Mouse (Mus musculus): ENCODE data around the gene Ifna5. TPM values are rescaled to one million over a fixed set of nuclear protein-coding genes. Genes with fewer than 3 reads are reported as not detected.
"Not testable (repeated sequence)": the region's sequence is repeated elsewhere in the genome, so short reads cannot be mapped to it uniquely, and the experiment has no call there.

Ifna5 gene
- not detected in 2 replicates for polyA plus RNA-seq (2015; fragmentation: Nextera tagmentation; extraction: Ambion mirVana)

DNA sequence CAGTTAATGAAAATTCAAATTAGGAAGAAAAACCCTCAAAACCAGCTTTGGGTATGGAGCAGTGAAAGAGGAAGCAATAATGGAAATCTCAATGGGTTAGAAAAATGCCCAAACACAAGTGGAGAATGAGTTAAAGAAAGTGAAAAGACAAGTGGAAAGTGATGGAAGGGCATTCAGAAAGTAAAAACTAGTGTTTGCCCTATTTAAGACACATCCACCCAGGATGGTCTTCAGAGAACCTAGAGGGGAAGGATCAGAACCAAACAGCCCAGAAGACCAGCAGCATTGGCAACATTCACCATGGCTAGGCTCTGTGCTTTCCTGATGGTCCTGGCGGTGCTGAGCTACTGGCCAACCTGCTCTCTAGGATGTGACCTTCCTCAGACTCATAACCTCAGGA lies at the start of gene Ifna5:
TSS of gene Ifna5 (plus strand) at position 301 of the 400 bp plus-strand sequence.
- H3K4me2 ChIP-seq; H3K4me1 ChIP-seq; H3K36me3 ChIP-seq (replicated peaks); H3K27ac ChIP-seq; ATAC-seq (replicated peaks); H3K9me3 ChIP-seq; H3K4me3 ChIP-seq; H3K9ac ChIP-seq; H3K27me3 ChIP-seq (replicated peaks): not testable (repeated sequence)
- 67% methylated on average over 1 of the region's 1 CpGs for WGBS

DNA sequence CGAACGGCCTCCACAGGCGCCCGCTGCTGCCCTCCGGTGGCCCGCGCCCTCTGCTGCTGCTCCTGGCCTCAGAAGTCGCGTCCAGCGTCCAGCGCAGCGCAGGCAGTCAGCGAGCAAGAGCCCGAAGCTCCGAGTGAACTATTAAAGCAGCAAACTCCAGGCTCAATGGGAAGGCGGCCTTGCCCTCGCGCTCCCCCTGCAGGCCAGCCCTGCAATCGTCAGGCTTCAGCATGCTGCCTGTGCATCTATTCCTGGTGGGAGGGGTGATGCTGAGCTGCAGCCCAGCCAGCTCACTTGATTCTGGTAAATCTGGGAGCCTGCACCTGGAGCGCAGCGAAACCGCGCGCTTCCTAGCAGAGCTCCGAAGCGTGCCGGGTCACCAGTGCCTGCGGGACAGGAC lies 46.9 kb upstream of the Ifna5 start, which contains the start of gene Gm13277:
TSS of gene Gm13277 (plus strand) at position 231 of the 400 bp plus-strand sequence.
- 0% methylated on average over 3 of the region's 28 CpGs for WGBS
- ATAC-seq (replicated peaks): not testable (repeated sequence)

DNA sequence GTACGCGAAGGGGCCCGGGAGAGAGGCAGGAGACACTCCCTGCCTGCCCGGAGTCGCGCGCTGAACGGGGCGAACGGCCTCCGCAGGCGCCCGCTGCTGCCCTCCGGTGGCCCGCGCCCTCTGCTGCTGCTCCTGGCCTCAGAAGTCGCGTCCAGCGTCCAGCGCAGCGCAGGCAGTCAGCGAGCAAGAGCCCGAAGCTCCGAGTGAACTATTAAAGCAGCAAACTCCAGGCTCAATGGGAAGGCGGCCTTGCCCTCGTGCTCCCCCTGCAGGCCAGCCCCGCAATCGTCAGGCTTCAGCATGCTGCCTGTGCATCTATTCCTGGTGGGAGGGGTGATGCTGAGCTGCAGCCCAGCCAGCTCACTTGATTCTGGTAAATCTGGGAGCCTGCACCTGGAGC lies 44.1 kb upstream of the Ifna5 start, which contains the start of gene Gm13278:
TSS of gene Gm13278 (plus strand) at position 301 of the 400 bp plus-strand sequence.
- H3K4me1 ChIP-seq; H3K27me3 ChIP-seq (replicated peaks); ATAC-seq (replicated peaks); H3K36me3 ChIP-seq (replicated peaks); H3K9ac ChIP-seq; H3K27ac ChIP-seq; H3K4me3 ChIP-seq; H3K9me3 ChIP-seq; H3K4me2 ChIP-seq: not testable (repeated sequence)
- WGBS: no CpG with 5 or more reads among the region's 28 CpGs

More for the DNA sequence above, 46.9 kb upstream of the Ifna5 start, which contains the start of gene Gm13277:
- H3K27ac ChIP-seq; H3K4me1 ChIP-seq; H3K9ac ChIP-seq; H3K9me3 ChIP-seq; H3K4me2 ChIP-seq; H3K36me3 ChIP-seq (replicated peaks); H3K4me3 ChIP-seq; H3K27me3 ChIP-seq (replicated peaks): not testable (repeated sequence)

DNA sequence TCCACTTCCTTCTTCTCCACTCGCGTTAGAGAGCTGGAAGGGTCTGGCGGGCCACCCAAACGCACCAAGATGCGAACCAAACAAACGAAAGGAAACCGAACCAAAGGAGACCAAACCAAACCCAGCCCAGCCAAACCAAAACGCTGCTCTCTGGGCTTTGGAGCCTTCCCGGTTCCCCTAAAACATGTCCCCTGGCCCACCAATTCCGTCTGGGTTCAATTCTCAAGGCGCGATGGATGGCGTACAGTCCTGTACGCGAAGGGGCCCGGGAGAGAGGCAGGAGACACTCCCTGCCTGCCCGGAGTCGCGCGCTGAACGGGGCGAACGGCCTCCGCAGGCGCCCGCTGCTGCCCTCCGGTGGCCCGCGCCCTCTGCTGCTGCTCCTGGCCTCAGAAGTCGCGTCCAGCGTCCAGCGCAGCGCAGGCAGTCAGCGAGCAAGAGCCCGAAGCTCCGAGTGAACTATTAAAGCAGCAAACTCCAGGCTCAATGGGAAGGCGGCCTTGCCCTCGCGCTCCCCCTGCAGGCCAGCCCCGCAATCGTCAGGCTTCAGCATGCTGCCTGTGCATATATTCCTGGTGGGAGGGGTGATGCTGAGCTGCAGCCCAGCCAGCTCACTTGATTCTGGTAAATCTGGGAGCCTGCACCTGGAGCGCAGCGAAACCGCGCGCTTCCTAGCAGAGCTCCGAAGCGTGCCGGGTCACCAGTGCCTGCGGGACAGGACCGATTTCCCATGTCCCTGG lies 41.2 kb upstream of the Ifna5 start, which contains the start of gene Gm13275:
TSS of gene Gm13275 (plus strand) at position 552 of the 740 bp plus-strand sequence.
- H3K27ac ChIP-seq; H3K9me3 ChIP-seq; ATAC-seq (replicated peaks); H3K9ac ChIP-seq; H3K36me3 ChIP-seq (replicated peaks); H3K27me3 ChIP-seq (replicated peaks); H3K4me3 ChIP-seq; H3K4me2 ChIP-seq; H3K4me1 ChIP-seq: not testable (repeated sequence)
- 1% methylated on average over 18 of the region's 52 CpGs for WGBS

DNA sequence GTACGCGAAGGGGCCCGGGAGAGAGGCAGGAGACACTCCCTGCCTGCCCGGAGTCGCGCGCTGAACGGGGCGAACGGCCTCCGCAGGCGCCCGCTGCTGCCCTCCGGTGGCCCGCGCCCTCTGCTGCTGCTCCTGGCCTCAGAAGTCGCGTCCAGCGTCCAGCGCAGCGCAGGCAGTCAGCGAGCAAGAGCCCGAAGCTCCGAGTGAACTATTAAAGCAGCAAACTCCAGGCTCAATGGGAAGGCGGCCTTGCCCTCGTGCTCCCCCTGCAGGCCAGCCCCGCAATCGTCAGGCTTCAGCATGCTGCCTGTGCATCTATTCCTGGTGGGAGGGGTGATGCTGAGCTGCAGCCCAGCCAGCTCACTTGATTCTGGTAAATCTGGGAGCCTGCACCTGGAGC lies 38.2 kb upstream of the Ifna5 start, which contains the start of gene Gm13279:
TSS of gene Gm13279 (plus strand) at position 301 of the 400 bp plus-strand sequence.
- not testable (repeated sequence) for H3K4me2 ChIP-seq; H3K9me3 ChIP-seq; H3K9ac ChIP-seq; ATAC-seq (replicated peaks); H3K27ac ChIP-seq; H3K4me1 ChIP-seq; H3K36me3 ChIP-seq (replicated peaks); H3K4me3 ChIP-seq; H3K27me3 ChIP-seq (replicated peaks)
- no CpG with 5 or more reads among the region's 28 CpGs for WGBS

DNA sequence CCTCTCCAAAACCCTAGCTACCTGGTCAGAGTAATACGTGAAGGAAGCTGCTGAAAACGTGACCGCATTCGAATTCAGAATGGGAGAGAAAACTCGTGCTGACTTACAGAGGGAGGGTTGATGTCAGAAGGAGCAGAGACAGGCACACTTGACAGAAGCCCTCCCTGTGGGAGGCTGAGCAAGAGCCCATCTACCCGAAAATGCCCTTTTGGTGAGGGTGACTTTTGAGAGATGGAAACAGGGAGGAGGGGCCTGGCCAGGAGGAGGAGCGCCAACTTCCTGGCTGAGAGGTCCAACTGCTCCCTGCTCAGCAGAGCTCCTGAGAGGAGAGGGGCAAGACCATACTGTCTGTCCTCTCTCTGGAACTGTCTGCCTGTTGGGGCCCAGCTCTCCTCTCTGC lies 36.0 kb upstream of the Ifna5 start, which contains the start of gene Gm13285:
TSS of gene Gm13285 (plus strand) at position 301 of the 400 bp plus-strand sequence.
- not testable (repeated sequence) for H3K9ac ChIP-seq; H3K36me3 ChIP-seq (replicated peaks); ATAC-seq (replicated peaks); H3K9me3 ChIP-seq; H3K27ac ChIP-seq; H3K4me3 ChIP-seq; H3K4me2 ChIP-seq; H3K4me1 ChIP-seq; H3K27me3 ChIP-seq (replicated peaks)
- 15% methylated on average over 5 of the region's 7 CpGs for WGBS

DNA sequence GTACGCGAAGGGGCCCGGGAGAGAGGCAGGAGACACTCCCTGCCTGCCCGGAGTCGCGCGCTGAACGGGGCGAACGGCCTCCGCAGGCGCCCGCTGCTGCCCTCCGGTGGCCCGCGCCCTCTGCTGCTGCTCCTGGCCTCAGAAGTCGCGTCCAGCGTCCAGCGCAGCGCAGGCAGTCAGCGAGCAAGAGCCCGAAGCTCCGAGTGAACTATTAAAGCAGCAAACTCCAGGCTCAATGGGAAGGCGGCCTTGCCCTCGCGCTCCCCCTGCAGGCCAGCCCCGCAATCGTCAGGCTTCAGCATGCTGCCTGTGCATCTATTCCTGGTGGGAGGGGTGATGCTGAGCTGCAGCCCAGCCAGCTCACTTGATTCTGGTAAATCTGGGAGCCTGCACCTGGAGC lies 32.4 kb upstream of the Ifna5 start, which contains the start of gene Gm13287:
TSS of gene Gm13287 (plus strand) at position 301 of the 400 bp plus-strand sequence.
- not testable (repeated sequence) for H3K27ac ChIP-seq; H3K27me3 ChIP-seq (replicated peaks); H3K4me1 ChIP-seq; H3K4me3 ChIP-seq; ATAC-seq (replicated peaks); H3K4me2 ChIP-seq; H3K9me3 ChIP-seq; H3K9ac ChIP-seq; H3K36me3 ChIP-seq (replicated peaks)
- WGBS: no CpG with 5 or more reads among the region's 29 CpGs

DNA sequence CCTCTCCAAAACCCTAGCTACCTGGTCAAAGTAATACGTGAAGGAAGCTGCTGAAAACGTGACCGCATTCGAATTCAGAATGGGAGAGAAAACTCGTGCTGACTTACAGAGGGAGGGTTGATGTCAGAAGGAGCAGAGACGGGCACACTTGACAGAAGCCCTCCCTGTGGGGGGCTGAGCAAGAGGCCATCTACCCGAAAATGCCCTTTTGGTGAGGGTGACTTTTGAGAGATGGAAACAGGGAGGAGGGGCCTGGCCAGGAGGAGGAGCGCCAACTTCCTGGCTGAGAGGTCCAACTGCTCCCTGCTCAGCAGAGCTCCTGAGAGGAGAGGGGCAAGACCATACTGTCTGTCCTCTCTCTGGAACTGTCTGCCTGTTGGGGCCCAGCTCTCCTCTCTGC lies 30.1 kb upstream of the Ifna5 start, which contains the start of gene Gm13288:
TSS of gene Gm13288 (plus strand) at position 301 of the 400 bp plus-strand sequence.
- H3K4me1 ChIP-seq; H3K9ac ChIP-seq; H3K27ac ChIP-seq; H3K36me3 ChIP-seq (replicated peaks); ATAC-seq (replicated peaks); H3K9me3 ChIP-seq; H3K27me3 ChIP-seq (replicated peaks): not testable (repeated sequence)
- Histone ChIP-seq H3K4me3 (peak within 1 kb of the TSS; percentile 22; the same call in 1 of the 2 replicates), H3K4me2 (peak within 1 kb of the TSS; percentile 43)
- WGBS: no CpG with 5 or more reads among the region's 8 CpGs

DNA sequence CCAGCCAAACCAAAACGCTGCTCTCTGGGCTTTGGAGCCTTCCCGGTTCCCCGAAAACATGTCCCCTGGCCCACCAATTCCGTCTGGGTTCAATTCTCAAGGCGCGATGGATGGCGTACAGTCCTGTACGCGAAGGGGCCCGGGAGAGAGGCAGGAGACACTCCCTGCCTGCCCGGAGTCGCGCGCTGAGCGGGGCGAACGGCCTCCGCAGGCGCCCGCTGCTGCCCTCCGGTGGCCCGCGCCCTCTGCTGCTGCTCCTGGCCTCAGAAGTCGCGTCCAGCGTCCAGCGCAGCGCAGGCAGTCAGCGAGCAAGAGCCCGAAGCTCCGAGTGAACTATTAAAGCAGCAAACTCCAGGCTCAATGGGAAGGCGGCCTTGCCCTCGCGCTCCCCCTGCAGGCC lies 29.6 kb upstream of the Ifna5 start:
- not testable (repeated sequence) for ATAC-seq (replicated peaks); H3K9me3 ChIP-seq; H3K4me1 ChIP-seq; H3K27me3 ChIP-seq (replicated peaks); H3K27ac ChIP-seq; H3K9ac ChIP-seq; H3K36me3 ChIP-seq (replicated peaks)
- 0% methylated on average over 1 of the region's 34 CpGs for WGBS
- Histone ChIP-seq H3K4me2 (peak overlapping the region; percentile 43), H3K4me3 (peak overlapping the region; percentile 22; the same call in 1 of the 2 replicates)

DNA sequence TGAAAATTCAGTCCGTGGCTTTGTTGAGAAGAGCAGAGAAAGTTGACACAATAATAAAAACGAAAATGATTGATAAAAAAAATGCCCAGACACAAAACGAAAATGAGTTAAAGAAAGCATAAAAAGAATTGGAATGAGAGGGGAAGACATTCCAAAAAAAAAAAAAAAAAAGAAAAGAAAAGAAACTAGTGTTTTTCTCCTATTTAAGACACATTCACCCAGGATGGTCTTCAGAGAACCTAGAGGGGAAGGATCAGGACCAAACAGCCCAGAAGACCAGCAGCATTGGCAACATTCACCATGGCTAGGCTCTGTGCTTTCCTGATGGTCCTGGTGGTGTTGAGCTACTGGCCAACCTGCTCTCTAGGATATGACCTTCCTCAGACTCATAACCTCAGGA lies 19.4 kb upstream of the Ifna5 start, which contains the start of gene Ifna7:
TSS of gene Ifna7 (plus strand) at position 301 of the 400 bp plus-strand sequence.
- WGBS: 61% methylated on average over 3 of the region's 3 CpGs
- no peak for ATAC-seq (replicated peaks)

DNA sequence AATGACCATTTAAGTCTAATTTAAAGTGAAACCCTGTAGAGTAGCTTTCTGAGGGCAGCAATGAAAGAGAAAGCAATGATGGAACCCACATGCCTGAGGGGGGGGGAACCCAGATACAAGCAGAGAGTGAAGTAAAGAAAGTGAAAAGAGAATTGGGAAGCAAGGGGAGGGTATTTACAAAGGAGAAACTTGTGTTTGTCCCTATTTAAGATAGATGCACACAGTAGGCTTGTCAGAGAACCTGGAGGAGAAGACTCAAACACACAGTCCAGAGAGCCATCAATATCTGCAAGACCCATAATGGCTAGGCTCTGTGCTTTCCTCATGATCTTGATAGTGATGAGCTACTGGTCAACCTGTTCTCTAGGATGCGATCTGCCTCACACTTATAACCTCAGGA lies 15.7 kb upstream of the Ifna5 start, which contains the start of gene Ifna11:
TSS of gene Ifna11 (plus strand) at position 301 of the 400 bp plus-strand sequence.
- H3K4me2 ChIP-seq: no peak within 1 kb of the TSS
- no peak for ATAC-seq (replicated peaks)
- H3K27me3 ChIP-seq (replicated peaks): no peaks in the 10 kb centered on the region
- no peak within 1 kb of the TSS for H3K9ac ChIP-seq
- H3K4me1 ChIP-seq: no peaks in the 10 kb centered on the region
- H3K4me3 ChIP-seq: no peak within 1 kb of the TSS
- H3K27ac ChIP-seq: no peak within 1 kb of the TSS
- no peaks in the 10 kb centered on the region for H3K9me3 ChIP-seq
- H3K36me3 ChIP-seq (replicated peaks): no peaks in the 10 kb centered on the region
- WGBS: 70% methylated on average over 1 of the region's 1 CpGs

More for the DNA sequence above, 19.4 kb upstream of the Ifna5 start, which contains the start of gene Ifna7:
- H3K4me3 ChIP-seq: no peak within 1 kb of the TSS
- H3K9ac ChIP-seq: no peak within 1 kb of the TSS
- no peaks in the 10 kb centered on the region for H3K36me3 ChIP-seq (replicated peaks)
- H3K9me3 ChIP-seq: no peaks in the 10 kb centered on the region
- H3K4me1 ChIP-seq: no peaks in the 10 kb centered on the region
- no peak within 1 kb of the TSS for H3K27ac ChIP-seq
- no peaks in the 10 kb centered on the region for H3K27me3 ChIP-seq (replicated peaks)
- no peak within 1 kb of the TSS for H3K4me2 ChIP-seq

DNA sequence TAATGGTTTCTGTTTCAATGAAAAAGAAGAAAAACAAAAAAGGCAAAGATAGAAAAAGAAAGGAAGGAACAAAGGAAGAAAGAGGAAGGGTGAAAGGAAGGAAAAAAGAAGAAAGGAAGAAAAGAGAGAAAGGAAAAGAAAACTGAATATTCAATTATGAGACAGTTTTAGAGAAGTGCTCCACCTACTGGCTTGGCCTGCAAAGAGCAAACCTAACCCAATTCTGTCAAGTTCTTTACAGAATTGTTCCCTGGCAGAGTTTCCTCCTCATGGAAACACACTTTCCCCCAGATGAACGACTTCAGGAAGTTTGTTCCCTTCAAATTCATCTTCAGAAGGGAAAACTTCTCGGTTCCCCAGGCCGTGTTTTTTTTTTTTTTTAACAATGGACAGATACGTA lies 12.3 kb upstream of the Ifna5 start:
- Histone ChIP-seq H3K4me2 (no peak overlapping the region), H3K9me3 (no peaks in the 10 kb centered on the region), H3K9ac (no peak overlapping the region), H3K4me1 (no peaks in the 10 kb centered on the region), H3K27ac (no peak overlapping the region), H3K4me3 (no peak overlapping the region), H3K36me3 (replicated peaks) (no peaks in the 10 kb centered on the region), H3K27me3 (replicated peaks) (no peaks in the 10 kb centered on the region)
- WGBS: 33% methylated on average over 4 of the region's 4 CpGs
- no peak for ATAC-seq (replicated peaks)
